ENCODE assay signal across 8 mouse cellular contexts in genomic region chr16:13330221-13330659, GRCm38 (mm10).
DNase-seq lines count a peak whose midpoint lies in the region; ATAC-seq and TF ChIP-seq lines count a peak whose summit lies in the region.

No protein-coding gene starts in this region.

- H3K9ac ChIP-seq in liver, embryonic 11.5 days (ENCODE audit: low read depth, low read length): no peak overlapping the region
- no peak overlapping the region for H3K9ac ChIP-seq in midbrain, embryonic 13.5 days (replicated peaks)

- no peaks in the 10 kb centered on the region for H3K9me3 ChIP-seq in liver, embryonic 11.5 days (ENCODE audit: control insufficient read depth, low read length)
- no peaks in the 10 kb centered on the region for H3K9me3 ChIP-seq in midbrain, embryonic 13.5 days

- no peak for TF ChIP-seq CTCF in left cerebral cortex, adult 2 months (IDR thresholded peaks at IDR 0.05)

- no peak; the same call in 1 of the 2 replicates for ATAC-seq in liver, embryonic 11.5 days (replicated peaks; ENCODE audit: low FRiP score)
- ATAC-seq in midbrain, embryonic 13.5 days: no peak

- H3K27ac ChIP-seq in liver, embryonic 11.5 days (ENCODE audit: low read depth, low read length): peak overlapping the region; percentile 15; the same call in 1 of the 2 replicates
- H3K27ac ChIP-seq in left cerebral cortex, adult 2 months: no peak overlapping the region
- H3K27ac ChIP-seq in midbrain, embryonic 13.5 days: no peak overlapping the region

- H3K4me3 ChIP-seq in liver, embryonic 11.5 days (ENCODE audit: low read depth, low read length): no peak overlapping the region
- no peak overlapping the region for H3K4me3 ChIP-seq in left cerebral cortex, adult 2 months
- no peak overlapping the region for H3K4me3 ChIP-seq in midbrain, embryonic 13.5 days (replicated peaks)

- DNase-seq in embryo, embryonic 10 days (ENCODE audit: low spot score): peak; percentile 3
- DNase-seq in embryo, embryonic 9.5 days (ENCODE audit: extremely low spot score): no peak
- peak; percentile 54 for DNase-seq in testis, postnatal 10 days (ENCODE audit: low spot score)
- DNase-seq in testis, postnatal 14 days (ENCODE audit: low spot score): no peak
- DNase-seq in liver, embryonic 11.5 days (ENCODE audit: low spot score): no peak
- DNase-seq in left cerebral cortex, adult 2 months (ENCODE audit: extremely low spot score in 1 of 2, low spot score in 2 of 2): no peak
- DNase-seq in layer of hippocampus, adult 11-12 months (ENCODE audit: low spot score): no peak

- no peak overlapping the region for H3K4me2 ChIP-seq in liver, embryonic 11.5 days
- H3K4me2 ChIP-seq in midbrain, embryonic 13.5 days (replicated peaks): no peak overlapping the region

- peaks cover 9% of the 10 kb centered on the region for H3K4me1 ChIP-seq in liver, embryonic 11.5 days (replicated peaks; ENCODE audit: control insufficient read depth, insufficient read depth, low read length)
- H3K4me1 ChIP-seq in midbrain, embryonic 13.5 days (replicated peaks): no peaks in the 10 kb centered on the region

- intact Hi-C loops in left cerebral cortex, adult 2 months (cut with DNase I): no loop called here

- no peaks in the 10 kb centered on the region for H3K27me3 ChIP-seq in liver, embryonic 11.5 days (replicated peaks; ENCODE audit: control insufficient read depth, insufficient read depth, low read length)
- H3K27me3 ChIP-seq in midbrain, embryonic 13.5 days: no peaks in the 10 kb centered on the region

- H3K36me3 ChIP-seq in liver, embryonic 11.5 days (ENCODE audit: control insufficient read depth, insufficient read depth, low read length): 0 out of 2 replicates have a peak, but pooled peaks cover 2% of the 10 kb centered on the region
- no peaks in the 10 kb centered on the region for H3K36me3 ChIP-seq in midbrain, embryonic 13.5 days

- WGBS in liver, embryonic 11.5 days: 80% methylated on average over 6 of the region's 6 CpGs
- WGBS in midbrain, embryonic 13.5 days: 76% methylated on average over 6 of the region's 6 CpGs

Comparison
In these comparisons a context has a peak if more than half of its experiments do, and no peak if none do; other contexts are left out.
1. DNase-seq: peak in embryo, embryonic 10 days (single experiment) and testis, postnatal 10 days (single experiment); none in embryo, embryonic 9.5 days (single experiment), testis, postnatal 14 days (single experiment), liver, embryonic 11.5 days (single experiment), left cerebral cortex, adult 2 months (0 of 2) and layer of hippocampus, adult 11-12 months (single experiment).